Mouse (Mus musculus): ENCODE measurements around the gene Arl13b.

DNA sequence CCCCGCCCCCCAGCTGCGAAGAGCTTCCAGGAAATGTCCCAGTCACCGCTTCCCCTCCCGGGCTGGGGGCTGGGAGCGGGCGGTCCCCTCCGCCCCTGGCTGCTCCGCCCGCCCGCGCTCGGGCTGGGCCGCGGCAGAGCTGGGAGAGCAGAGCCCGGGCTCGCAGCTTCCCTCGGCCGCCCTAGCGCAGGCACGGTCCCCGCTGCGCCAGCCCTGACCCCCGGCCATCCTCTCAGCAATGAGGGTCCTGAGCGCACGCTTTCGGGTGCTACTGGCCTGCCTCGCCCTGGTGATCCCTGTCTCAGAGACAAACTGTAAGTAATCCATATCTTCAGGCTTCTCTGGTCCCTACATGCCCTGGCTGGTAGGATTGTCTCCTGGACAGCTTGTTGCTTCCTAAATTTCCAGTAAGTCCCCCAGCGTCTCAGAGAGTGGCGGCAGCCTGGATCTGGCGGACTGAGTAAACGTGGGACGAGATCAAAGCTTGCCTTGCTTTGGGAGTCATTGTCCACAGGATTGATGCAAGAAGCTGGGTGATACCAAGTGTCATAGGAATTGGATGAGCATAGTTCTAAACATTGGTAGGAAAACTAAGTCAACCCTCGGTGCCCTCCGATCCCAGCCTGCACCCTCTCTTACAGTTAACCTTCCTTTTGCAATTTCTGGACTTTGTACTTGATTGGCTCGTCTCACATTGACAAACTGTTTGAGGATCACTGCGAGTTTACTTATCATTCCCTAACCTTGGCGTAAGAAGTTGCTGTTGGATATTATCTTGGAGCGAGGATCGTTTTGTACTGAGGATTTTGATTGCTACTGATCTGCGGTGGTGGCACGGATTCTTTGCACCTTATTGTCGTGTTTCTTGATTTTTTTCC, 7.6 kb upstream of the Arl13b start, which contains the start of gene Pros1:
- TF ChIP-seq CTCF (IDR thresholded peaks at IDR 0.05; ENCODE audit: low read depth) (no peak), EP300 (IDR thresholded peaks at IDR 0.05; ENCODE audit: low read depth) (no peak)

Measured in heart, postnatal 0 days (tissue).